Mouse (Mus musculus) urinary bladder, postnatal 14 days (tissue): ENCODE results near the gene Pcolce.
A peak's percentile ranks its signal among the peaks of the same experiment; 100 is the strongest.
"Not testable (repeated sequence)": the region's sequence is repeated elsewhere in the genome, so short reads cannot be mapped to it uniquely, and the experiment has no call there.

Experiments used
- DNase-seq: peaks from one replicate; pipeline ENCODE4 v3.0.0; 2021; ENCODE audit warnings: low spot score

Gene Pcolce

DNA sequence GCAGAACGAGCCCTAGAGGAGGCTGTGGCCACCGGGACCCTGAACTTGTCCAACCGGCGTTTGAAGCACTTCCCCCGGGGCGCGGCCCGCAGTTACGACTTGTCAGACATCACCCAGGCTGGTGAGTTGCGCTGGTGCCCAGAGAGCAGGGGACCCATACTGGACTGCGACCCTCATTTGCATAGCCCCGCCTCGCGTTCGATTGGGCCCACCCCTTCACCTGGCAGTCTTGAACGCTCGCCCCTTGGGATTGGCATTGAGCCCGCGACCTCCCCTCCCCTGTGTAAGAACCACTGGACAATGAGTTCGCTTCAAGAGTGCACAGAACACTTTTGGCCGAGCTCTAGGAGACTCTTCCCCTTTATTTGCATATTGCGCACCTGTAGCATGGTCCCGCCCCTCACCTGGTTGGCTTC is 15.7 kb upstream of the Pcolce start:
- peak; percentile 70 for DNase-seq

DNA sequence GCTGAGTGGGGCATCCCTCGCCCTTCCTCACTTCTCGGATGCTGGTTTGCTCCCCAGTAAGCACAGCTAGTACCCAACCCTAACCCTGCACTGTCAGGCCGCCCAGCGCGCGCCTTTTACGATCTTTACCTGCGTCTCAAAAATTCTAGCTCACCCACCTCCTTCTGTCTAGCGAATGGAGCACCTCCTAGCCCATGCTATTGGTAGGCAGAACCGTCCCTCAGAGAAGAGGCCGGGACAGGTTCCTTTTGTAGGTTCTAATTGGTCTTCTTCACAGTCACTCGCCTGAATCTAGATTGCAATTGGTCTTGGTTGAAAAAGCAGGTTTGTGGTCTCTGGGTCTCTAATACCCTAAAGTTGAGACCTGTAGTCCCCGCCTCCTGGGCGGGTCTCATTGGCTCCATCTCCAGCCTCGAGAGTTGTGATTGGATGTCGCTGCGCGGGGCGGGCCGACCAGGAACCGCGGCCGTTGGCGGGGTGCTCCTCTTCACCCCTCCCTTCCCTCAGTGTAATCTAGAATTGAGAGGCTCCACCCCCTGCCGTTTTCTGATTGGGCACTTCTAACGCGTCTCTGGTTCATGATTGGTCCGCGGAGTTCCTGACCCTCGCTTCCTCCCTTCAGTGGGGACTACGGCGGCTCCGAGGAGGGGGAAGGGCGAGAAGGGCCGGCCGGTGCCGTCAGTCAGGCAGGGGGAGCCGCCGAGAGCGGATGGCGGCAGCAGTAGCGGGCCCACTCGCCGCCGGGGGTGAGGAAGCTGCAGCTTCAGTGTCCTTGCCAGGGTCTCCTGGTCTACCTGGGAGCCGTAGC is 15.1 kb upstream of the Pcolce start, which contains the start of the genes Fbxo24, Lrch4 and Gm20605:
Gene Fbxo24, minus strand, starts transcription at position 505 of the 808 bp plus-strand sequence.
Gene Lrch4, plus strand, starts transcription at position 624 of the 808 bp plus-strand sequence.
Gene Gm20605, plus strand, starts transcription at position 678 of the 808 bp plus-strand sequence.
- peak; percentile 99 for DNase-seq

DNA sequence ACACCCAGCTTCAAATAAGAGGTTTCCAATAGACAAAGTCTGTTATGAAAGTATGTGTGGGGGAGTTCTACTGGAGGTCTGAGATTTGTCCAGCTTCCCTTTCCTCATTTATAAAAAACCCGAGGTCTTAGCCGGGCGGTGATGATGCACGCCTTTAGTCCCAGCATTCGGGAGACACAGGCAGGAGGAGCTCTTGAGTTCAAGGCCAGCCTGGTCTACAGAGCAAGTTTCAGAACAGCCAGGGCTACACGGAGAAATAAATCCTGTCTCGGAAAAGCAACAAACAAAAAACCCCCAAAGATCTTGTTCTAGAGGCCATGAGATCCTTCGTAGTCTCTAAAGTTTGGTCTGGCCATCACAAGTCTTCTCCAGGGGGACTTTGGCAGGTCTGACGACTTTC is 14.4 kb upstream of the Pcolce start:
- DNase-seq: no peak

DNA sequence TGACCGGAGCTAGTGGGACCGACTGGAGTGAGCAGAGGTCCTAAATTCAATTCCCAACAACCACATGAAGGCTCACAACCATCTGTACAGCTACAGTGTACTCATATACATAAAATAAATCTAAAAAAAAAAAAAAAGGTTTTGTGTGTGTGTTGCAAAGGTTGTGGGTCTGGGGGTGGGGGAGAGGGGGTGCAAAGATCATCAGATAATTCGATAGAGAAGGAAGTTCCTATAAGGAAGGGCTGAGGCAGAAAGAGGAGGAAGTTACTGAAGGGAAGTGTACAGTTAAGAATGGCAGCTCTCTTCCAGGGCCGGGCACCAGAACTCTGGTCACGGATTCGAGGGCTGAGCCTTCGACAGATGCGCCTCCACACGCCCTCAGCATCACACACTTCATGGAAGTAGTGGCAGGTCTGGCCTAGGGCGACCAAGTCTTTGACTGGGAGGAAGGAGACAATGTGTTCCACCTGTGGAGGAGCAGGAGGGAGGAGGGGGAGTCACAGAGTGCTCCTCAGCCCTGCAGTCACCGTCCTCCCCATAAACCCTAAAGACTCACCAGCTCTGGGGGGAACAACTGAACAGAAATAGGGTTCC is 10.4 kb upstream of the Pcolce start:
- DNase-seq: no peak

DNA sequence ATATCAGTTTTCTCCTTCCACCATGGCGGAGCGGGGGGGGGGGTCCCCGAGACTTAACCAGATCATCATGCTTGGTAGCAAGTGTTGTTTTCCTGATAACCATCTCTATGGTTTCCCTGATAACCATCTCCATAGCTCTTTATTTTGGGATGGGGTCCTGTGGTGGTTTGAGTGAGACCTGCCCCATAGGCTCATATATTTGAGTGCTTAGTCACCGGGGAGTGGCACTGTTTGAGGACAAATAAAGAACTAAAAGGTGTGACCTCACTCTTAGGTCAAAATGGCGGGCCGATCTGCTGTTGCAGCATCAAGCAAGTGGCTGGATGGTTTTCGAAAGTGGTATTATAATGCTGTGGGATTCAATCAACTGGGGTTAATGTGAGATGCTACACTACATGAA is 1.8 kb upstream of the Pcolce start:
- peak; percentile 46 for DNase-seq

DNA sequence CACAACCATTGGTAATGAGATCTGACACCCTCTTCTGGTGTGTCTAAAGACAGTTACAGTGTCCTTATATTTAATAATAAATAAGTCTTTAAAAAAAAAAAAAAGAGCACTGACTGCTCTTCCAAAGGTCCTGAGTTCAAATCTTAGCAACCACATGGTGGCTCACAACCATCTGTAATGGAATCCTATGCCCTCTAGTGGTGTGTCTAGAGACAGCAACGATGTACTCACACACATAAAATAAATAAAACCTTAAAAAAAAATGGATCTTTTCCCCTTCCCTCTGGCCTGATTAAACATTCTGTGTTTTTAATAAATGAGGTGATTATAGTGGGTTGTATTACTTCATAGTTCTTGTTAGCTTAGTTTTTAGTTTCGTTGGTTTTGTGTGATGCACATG is 1.3 kb upstream of the Pcolce start:
- not testable (repeated sequence) for DNase-seq

DNA sequence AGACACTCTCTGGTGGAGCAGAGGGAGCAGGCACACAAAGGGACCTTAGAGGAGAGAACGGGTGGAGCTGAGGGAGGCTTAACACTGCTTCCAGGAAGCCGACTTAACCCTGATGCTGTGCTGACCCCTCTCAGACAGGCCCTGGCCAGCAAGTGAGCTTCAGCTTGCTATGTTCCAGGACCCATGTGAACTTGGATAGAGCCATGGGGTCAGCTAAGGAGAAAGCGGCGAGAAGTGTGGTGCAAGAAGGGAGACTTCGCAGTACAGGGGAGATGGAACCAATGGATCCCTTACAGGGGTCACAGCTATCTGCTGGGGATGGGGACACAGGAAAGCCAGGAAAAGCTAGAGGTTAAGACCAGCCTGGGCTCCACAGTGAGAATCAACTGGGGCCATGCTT is 508 bp downstream of the Pcolce start:
- DNase-seq: peak; percentile 40

DNA sequence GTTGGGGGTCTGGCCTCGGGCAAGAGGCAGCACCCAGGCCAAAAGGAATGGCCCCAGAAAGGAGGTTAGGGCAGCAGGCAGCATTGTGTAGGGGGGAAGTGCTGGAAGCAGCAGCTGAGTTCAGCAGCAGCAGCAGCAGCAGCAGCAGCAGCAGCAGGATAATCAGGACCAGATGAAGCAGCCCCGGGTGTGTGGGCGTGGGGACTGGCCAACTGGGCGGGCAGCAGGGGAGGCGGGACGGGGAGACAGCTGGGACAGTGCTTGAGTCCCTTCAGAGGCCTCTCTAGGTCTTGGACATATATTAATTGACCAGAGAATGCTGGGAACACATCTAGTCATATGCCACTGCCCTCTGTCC is 2.4 kb downstream of the Pcolce start:
- DNase-seq: peak; percentile 70

DNA sequence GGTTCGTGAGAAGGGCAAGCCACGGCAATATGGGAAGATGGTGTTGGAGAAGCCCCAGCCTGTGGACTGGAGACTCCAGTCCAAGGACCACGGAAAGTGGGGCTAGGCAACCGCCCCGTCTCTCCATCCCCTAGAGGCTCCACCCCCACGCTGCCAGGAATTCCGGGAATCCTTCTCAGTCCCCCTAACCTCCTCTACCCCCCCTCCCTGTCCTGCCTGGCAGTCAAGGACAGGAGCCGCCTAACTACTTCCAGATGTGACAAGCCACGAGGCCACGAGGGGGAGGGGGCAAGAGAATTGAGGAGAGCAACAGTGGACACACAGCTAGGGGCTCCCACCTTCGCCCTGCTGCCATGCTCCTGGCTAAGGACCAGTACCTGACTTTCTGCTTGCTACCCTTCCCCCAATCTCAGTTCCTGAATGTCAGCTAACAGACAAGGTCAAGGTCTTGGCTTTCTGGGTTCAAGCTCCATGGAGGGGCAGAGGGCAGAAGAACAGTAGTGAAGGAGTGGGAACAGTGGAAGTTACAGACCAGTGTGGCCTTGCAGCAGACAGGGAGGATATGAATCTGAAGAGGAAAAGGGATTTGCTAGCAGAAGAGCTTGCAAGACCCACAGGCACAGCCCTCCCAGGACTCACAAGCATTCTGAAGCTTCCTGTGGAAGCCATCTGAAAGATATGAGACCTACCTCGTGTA is 2.9 kb downstream of the Pcolce start:
- DNase-seq: peak; percentile 79

DNA sequence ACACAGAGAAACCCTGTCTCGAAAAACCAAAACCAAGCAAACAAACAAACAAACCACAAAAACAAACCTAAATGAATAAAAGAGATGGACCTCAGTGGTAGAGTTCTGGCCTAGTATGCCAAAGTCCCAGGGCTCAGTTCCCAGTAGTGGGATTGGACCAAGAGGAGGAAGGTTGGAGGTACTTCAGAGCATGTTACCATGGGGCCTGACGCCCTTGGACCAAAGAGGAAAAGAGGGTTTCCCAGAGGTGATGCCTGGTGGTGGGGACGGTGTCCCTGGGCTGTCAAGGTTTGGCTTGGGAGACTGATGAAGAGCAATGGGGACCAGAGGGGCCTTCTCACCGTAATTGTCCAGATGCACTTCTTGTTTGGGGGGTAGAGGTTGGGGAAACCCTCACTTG is 3.5 kb downstream of the Pcolce start:
- no peak for DNase-seq

DNA sequence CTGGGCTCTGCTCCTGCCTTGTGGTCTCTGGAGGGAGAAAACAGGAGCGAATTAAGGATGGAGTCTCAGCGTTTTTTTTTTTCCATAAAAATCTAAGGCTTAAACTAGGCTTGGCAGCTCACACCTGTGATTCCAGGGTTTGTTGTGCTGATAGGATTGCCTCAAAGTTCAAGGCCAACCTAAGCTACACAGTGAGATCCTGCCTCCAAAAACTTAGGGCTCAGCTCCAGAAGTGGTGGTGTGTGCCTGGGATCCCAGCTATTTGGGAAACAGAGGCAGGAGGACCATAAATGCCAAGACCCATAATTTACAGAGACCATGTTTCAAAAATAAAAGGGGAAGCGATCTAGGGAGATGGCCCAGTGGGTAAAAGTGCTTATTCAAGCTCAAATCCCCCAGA is 4.3 kb downstream of the Pcolce start:
- DNase-seq: no peak

DNA sequence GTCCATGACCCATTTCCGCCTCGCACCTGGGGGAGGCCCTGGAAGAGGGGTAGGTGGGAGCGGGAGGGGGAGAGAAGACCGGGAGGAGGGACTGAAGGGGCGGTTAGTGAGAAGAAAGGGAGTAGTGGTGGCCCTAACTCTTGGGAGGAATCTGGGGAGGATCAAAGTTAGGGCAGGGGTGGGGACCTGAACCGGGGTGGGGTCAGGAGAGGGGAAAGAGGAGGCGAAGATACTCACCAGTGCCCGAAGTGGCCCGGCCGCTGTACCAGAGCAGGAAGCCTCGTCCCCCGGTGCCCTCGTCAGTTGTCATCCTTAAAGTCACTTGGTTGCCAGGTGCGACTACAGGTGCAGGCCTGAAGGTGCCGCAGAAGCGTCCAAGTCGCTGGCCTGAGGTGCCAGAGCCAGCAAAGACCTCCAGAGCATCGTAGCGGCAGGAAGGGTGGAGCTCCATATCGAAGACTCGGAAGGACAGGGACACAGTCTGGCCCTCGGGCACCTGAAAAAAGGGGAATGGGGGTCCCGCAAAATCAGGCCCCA is 4.9 kb downstream of the Pcolce start:
- DNase-seq: no peak

DNA sequence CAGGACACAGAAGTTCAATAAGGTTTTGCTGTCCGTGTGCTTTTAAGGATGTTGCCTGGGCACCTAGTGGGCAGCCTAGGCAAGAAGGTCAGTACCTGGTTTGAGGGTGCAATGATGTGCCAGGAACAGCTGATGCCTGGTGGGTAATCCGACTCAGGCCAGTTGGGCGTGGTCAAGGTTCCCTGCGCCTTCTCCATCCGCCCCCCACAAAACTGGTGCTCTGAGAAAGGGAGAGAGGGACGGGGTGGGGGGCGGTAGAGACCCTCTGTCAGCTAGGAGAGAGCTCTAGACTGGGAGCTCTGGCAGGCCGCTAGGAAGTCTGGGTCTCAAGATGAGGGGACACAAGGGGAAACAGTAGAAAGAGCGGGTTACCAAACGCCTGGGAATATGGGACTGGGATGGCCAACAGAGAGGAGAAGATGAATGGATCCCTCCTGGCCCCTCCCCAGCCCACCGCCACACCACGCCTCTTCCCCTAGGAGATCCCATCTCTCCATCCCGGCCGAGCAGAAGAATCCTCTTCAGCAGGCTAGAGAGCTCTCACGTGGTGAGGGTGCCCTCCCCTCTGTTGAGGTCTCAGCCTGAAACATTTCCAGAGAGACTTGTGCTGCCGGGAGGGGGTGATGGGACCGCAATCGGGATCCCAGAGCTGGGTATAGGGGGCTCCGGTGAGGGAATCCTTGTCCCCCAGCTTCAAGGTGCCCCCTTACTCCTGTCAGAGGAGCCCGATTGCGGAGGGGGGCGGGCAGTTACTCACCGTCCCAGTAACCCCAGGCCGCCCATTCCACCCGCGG is 5.5 kb downstream of the Pcolce start:
- DNase-seq: no peak

DNA sequence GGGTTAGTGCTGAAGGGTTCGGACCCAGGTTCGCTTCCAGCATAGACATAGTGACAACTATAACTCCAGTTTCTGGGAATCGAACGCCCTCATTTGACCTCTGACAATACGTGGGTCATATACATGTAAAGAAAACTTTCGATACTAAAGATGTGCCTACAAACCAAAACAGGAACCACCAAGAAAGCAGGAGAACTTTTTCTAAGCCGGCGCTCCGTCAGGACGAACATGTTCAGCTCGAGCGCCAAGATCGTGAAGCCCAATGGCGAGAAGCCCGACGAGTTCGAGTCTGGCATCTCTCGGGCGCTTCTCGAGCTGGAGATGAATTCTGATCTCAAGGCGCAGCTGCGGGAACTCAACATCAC is 12.2 kb downstream of the Pcolce start:
- DNase-seq: peak; percentile 42

DNA sequence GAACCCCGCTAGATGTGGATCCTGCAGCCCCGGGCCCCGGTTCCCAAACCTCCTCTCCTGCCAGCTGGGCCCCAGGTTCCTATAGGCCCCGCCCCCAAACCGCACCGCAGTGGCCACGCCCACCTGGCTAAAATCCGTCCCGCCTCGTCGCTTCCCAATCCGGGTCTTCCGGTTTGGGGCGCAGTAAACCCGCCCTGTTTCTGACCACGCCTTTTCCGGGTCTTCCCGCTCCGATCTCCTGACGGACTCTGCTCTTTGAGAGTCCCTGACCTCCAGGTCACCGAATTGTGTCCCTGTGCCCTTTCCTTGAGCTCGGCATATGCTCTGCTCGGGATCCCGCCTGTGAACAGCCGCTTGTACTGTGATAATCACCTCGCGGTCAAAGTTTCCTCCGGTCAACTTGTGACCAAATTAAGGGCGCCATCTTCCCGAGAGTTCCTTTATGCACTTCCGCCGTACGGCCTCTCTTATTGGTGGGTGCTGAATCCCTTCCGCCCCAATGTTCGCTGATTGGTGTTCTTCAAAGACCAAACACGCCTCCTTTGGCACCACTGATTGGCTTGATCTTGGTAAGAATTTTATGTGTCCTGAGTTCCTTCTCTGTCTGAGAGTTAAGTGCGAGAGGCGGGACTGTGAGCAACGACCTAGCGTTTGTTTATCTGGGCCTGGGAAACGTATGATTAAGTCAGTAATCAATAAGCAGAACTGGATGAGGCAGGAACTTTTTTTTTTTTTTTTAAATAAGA is 12.8 kb downstream of the Pcolce start, which contains the start of gene Mospd3:
Gene Mospd3, minus strand, starts transcription at position 440 of the 746 bp plus-strand sequence.
- DNase-seq: peak; percentile 97

DNA sequence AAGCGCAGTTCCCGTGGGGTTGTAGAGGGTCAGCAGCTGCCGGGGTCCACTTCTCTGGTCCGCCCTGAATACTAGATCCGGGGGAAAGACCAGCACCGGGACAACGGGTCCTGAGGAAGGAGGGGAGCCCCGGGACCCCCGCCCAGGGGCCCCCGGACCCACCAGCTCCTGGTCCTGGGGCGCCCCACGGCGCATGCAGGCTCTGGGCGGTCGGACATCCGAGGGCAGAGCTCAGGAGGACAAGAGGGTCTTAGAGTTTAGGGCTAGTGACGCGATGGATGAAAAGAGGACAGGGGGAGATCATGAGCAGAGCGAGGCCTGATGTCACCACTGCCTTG is 13.3 kb downstream of the Pcolce start:
- DNase-seq: no peak

DNA sequence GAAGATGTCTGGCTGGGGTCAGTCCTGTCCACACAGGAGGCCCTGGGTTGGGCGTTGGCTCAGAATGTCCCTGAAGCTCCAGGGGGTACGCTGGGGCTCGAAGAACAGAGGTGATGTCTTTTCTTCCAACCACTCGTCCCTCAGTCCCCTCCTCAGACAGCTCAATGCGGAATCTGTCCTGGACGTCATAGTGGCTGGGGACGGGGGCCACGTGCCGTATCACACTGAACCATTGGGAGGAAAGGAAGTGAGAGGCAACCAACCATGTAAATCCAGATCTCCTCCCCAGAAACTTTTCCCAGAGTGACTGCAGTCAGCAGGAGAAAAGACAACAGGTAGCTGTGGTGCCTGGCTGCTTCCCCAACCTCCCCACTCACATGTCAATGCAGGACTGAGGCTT is 14.0 kb downstream of the Pcolce start:
- no peak for DNase-seq

DNA sequence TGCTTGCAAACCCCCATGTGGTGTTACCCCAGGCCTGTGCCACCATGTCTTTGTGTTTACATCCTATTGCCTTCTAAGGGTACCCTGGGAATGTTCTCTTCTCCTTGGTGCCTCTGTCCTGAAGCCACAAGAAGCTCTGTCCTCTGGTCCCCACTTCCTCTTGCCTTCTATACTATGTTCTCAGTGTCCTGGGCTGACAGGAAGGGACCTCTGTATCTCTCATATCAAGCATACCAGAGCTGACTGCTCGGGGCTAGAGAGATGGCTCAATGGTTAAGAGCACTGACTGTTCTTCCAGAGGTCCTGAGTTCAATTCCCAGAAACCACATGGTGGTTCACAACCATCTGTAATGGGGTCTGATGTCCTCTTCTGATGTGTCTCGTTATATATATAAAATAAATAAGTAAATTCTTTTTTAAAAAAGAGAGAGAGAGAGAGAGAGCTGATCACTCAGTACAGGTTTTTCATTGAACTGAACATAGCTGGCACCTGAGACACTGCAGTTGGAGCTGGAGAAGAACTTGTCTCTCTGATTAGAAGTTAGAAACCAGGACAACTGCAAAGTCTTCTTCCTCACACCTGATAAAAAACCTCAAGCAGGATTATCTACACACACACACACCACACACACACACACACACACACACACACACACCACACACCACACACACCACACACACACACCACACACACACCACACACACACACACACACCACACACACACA is 15.3 kb downstream of the Pcolce start:
- no peak for DNase-seq

DNA sequence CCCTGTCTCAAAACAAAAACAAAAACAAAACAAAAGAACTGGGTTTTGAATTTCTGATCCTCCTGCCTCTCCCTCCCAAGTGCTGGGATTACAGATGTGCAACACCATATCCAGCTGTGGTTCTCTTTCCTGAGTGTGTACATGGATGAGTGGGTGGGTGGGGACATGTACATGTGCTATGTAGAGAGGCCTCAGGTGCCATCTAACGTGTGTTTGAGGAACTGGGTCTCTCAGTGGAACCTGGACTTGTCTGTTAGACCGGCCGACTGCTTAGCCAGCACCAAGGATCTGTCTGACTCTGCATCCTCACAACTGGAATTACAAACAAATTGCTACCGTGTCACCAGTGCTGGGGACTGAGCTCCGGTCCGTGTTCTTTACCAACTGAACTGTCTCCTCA is 16.0 kb downstream of the Pcolce start:
- no peak for DNase-seq

DNA sequence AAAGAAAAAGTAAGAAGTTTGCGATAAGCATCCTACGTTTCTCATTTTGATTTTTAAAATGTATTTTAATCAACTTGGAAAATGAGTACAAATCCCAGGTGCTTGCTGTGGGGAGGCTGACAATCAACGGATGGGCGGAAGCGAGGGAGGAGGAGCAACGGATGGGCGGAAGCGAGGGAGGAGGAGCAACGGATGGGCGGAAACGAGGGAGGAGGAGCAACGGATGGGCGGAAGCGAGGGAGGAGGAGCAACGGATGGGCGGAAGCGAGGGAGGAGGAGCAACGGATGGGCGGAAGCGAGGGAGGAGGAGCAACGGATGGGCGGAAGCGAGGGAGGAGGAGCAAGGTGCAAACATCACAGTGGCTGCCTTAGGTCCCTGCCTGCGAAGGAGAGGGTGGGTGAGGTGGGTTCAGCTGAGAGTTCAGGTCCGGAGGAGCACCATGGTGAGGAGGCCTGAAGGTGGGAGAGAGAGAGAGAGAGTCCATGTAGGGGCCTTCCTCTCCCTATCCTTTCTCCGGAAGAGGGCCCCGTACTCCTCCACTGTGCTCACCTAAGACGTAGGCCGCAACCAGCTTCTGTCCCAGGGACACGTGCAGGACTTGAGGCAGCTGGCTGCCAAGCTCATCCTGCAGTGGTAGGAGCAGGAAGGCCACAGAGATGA is 16.9 kb downstream of the Pcolce start:
- DNase-seq: no peak
